Mouse (Mus musculus) embryonic facial prominence, embryonic 12.5 days (tissue): Measurements from ENCODE around the gene Ankrd23. TPM values are rescaled to one million over a fixed set of nuclear protein-coding genes. Genes with fewer than 3 reads are reported as not detected.
A peak's percentile ranks its signal among the peaks of the same experiment; 100 is the strongest.

Source experiments
- ATAC-seq: fragments of 200-750 bp; cut with Nextera tagmentation; 2 replicates; pipeline ENCODE4 v1.8.0; 2017; ENCODE audit not compliant: insufficient number of reproducible peaks, insufficient read depth, low FRiP score, low TSS enrichment
- H3K27ac ChIP-seq: fragments of 300-500 bp; sonication (generic); 2 replicates; pipeline ENCODE4 v1.5.1; 2016; ENCODE audit warnings: mild to moderate bottlenecking
- H3K27me3 ChIP-seq: fragments of 300-500 bp; sonication (generic); 2 replicates; pipeline ENCODE4 v1.6.1; 2016; ENCODE audit warnings: mild to moderate bottlenecking, moderate library complexity
- H3K36me3 ChIP-seq: fragments of 300-500 bp; sonication (generic); 2 replicates; pipeline ENCODE4 v1.6.1; 2016; ENCODE audit warnings: mild to moderate bottlenecking
- H3K4me1 ChIP-seq: fragments of 300-500 bp; sonication (generic); 2 replicates; pipeline ENCODE4 v1.6.1; 2016
- H3K4me2 ChIP-seq: fragments of 300-500 bp; sonication (generic); replicated peaks from 2 replicates; pipeline ENCODE4 v1.6.1; 2016; ENCODE audit warnings: mild to moderate bottlenecking, moderate library complexity
- H3K4me3 ChIP-seq: fragments of 300-500 bp; sonication (generic); 2 replicates; pipeline ENCODE4 v1.5.1; 2016; ENCODE audit warnings: mild to moderate bottlenecking
- H3K9ac ChIP-seq: fragments of 300-500 bp; sonication (generic); 2 replicates; pipeline ENCODE4 v1.6.1; 2016; ENCODE audit warnings: mild to moderate bottlenecking, moderate library complexity
- H3K9me3 ChIP-seq: fragments of 300-500 bp; sonication (generic); 2 replicates; pipeline ENCODE4 v1.6.1; 2016; ENCODE audit warnings: mild to moderate bottlenecking, moderate library complexity
- WGBS: fragments of 180-500 bp; shearing (Covaris S2); methylation state at CpG from one replicate; pipeline ENCODE4 v1.1.7; 2016; 5-methylcytosine and 5-hydroxymethylcytosine counted together
- polyA plus RNA-seq: library from polyadenylated mRNA; unstranded; fragments of >200 nt; fragmentation: Nextera tagmentation; extraction: Ambion mirVana; gene quantifications from 2 replicates; pipeline ENCODE4 v1.2.1, GENCODE M21; 2016

Ankrd23 gene
- polyA plus RNA-seq, 1 experiment from 2014 or later, result 19.2 TPM

DNA sequence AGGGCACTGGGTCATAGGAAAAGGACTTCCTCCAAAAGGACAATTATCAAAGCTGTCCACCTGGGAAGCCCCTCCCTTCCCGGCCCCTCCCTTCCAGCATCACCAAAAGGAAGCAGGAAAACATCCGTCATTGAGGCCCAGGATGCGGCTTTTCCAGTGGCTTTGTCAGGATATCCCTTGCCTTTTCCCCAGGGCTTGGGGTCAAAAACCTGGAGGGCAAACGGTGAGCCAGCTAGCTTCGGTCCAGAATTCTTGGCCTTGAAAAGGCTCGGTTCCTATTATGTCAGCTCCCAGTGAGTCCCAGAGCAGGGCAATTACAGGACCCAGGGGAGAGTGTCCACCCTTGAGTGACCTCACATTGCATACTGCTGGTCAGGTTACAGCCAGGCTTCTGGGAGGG lies 24.2 kb upstream of the Ankrd23 start:
- H3K36me3 ChIP-seq, result no peaks in the 10 kb centered on the region
- no peak for ATAC-seq
- H3K27ac ChIP-seq, result no peak overlapping the region
- peaks cover 23% of the 10 kb centered on the region for H3K4me1 ChIP-seq
- no peaks in the 10 kb centered on the region for H3K9me3 ChIP-seq
- H3K4me2 ChIP-seq, result no peak overlapping the region
- no peaks in the 10 kb centered on the region for H3K27me3 ChIP-seq
- 44% methylated on average over 6 of the region's 6 CpGs for WGBS
- H3K9ac ChIP-seq, result no peak overlapping the region
- H3K4me3 ChIP-seq, result no peak overlapping the region

- Histone ChIP-seq H3K4me1 (peaks cover 33% of the 10 kb centered on the region), H3K9me3 (no peaks in the 10 kb centered on the region), H3K36me3 (peaks cover 4% of the 10 kb centered on the region), H3K4me3 (no peak overlapping the region), H3K27me3 (no peaks in the 10 kb centered on the region), H3K4me2 (no peak overlapping the region), H3K27ac (no peak overlapping the region), H3K9ac (no peak overlapping the region)
- 54% methylated on average over 5 of the region's 5 CpGs for WGBS
- ATAC-seq, result no peak
Measured at GRCm38 (mm10) chr1:36559888-36560287, 23.2 kb upstream of the Ankrd23 start.

GRCm38 (mm10) chr1:36559256-36559655 lies 22.6 kb upstream of the Ankrd23 start:
- Histone ChIP-seq H3K27ac (peak overlapping the region; percentile 99; the same call in 1 of the 2 replicates), H3K4me2 (peak overlapping the region; percentile 81)

GRCm38 (mm10) chr1:36558031-36558993 lies 21.6 kb upstream of the Ankrd23 start, which contains the start of gene Sema4c:
Gene Sema4c (minus strand): TSS chr1:36558349.
- ATAC-seq, result peak; percentile 50
- under 1% methylated on average over 69 of the region's 69 CpGs for WGBS
- H3K4me2 ChIP-seq, result peak within 1 kb of the TSS; percentile 81
- peaks cover 20% of the 10 kb centered on the region for H3K36me3 ChIP-seq
- peaks cover 43% of the 10 kb centered on the region for H3K4me1 ChIP-seq
- H3K27ac ChIP-seq, result peak within 1 kb of the TSS; percentile 99
- H3K9me3 ChIP-seq, result no peaks in the 10 kb centered on the region
- H3K27me3 ChIP-seq, result no peaks in the 10 kb centered on the region
- peak within 1 kb of the TSS; percentile 84 for H3K4me3 ChIP-seq
- H3K9ac ChIP-seq, result peak within 1 kb of the TSS; percentile 95

More at GRCm38 (mm10) chr1:36559256-36559655, 22.6 kb upstream of the Ankrd23 start:
- ATAC-seq, result no peak
- peaks cover 39% of the 10 kb centered on the region for H3K4me1 ChIP-seq
- H3K4me3 ChIP-seq, result peak overlapping the region; percentile 84; the same call in 1 of the 2 replicates
- no peaks in the 10 kb centered on the region for H3K27me3 ChIP-seq
- H3K9ac ChIP-seq, result no peak overlapping the region
- WGBS, result 11% methylated on average over 4 of the region's 4 CpGs
- H3K9me3 ChIP-seq, result no peaks in the 10 kb centered on the region
- peaks cover 11% of the 10 kb centered on the region for H3K36me3 ChIP-seq

DNA sequence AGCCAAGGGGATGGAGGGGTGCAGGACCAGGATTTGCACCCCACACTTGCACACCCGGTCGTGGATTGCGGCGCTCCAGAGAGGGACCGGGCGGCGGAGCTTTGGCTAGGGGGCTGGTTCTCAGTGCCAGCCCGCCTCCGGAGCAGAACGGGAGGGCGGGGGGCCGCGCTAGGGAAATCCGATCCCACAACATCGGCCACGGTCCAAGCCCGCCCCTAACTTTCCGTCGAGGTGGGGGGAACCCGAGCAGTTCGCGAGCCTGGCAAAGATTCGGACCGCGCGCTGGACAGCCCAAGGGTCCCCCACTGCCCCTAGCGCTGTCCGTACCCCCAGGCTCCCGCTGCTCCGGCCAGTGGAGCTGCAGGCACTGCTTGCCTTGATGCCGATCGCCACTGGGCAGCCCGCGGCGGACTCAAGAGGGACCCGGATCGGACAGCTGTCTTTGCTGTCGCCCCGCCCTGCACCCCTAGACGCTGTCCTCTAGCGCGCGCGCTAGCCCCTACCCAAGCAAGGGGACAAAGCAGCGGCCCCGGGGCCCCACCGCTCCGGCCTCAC lies 20.9 kb upstream of the Ankrd23 start:
- Histone ChIP-seq H3K9me3 (no peaks in the 10 kb centered on the region), H3K27me3 (no peaks in the 10 kb centered on the region), H3K4me3 (peak overlapping the region; percentile 84), H3K36me3 (peaks cover 28% of the 10 kb centered on the region), H3K4me1 (peaks cover 43% of the 10 kb centered on the region), H3K27ac (peak overlapping the region; percentile 99), H3K9ac (peak overlapping the region; percentile 95), H3K4me2 (peak overlapping the region; percentile 81)
- WGBS, result under 1% methylated on average over 48 of the region's 48 CpGs
- ATAC-seq, result peak; percentile 85

- H3K27ac ChIP-seq, result peak overlapping the region; percentile 99
- peak; percentile 69 for ATAC-seq
- H3K9me3 ChIP-seq, result no peaks in the 10 kb centered on the region
- peaks cover 35% of the 10 kb centered on the region for H3K36me3 ChIP-seq
- H3K4me2 ChIP-seq, result peak overlapping the region; percentile 81
- H3K4me1 ChIP-seq, result peaks cover 36% of the 10 kb centered on the region
- H3K27me3 ChIP-seq, result no peaks in the 10 kb centered on the region
- WGBS, result under 1% methylated on average over 52 of the region's 52 CpGs
- H3K9ac ChIP-seq, result peak overlapping the region; percentile 95
- H3K4me3 ChIP-seq, result peak overlapping the region; percentile 84
Measured at GRCm38 (mm10) chr1:36556553-36557456, 20.1 kb upstream of the Ankrd23 start.

- H3K9ac ChIP-seq, result peak overlapping the region; percentile 95
- H3K36me3 ChIP-seq, result peaks cover 44% of the 10 kb centered on the region
- peak overlapping the region; percentile 99 for H3K27ac ChIP-seq
- H3K4me2 ChIP-seq, result peak overlapping the region; percentile 81
- H3K27me3 ChIP-seq, result no peaks in the 10 kb centered on the region
- peak overlapping the region; percentile 84 for H3K4me3 ChIP-seq
- no peak for ATAC-seq
- no peaks in the 10 kb centered on the region for H3K9me3 ChIP-seq
- WGBS, result under 1% methylated on average over 8 of the region's 8 CpGs
- peaks cover 36% of the 10 kb centered on the region for H3K4me1 ChIP-seq
Measured at GRCm38 (mm10) chr1:36555798-36556395, 19.2 kb upstream of the Ankrd23 start.

DNA sequence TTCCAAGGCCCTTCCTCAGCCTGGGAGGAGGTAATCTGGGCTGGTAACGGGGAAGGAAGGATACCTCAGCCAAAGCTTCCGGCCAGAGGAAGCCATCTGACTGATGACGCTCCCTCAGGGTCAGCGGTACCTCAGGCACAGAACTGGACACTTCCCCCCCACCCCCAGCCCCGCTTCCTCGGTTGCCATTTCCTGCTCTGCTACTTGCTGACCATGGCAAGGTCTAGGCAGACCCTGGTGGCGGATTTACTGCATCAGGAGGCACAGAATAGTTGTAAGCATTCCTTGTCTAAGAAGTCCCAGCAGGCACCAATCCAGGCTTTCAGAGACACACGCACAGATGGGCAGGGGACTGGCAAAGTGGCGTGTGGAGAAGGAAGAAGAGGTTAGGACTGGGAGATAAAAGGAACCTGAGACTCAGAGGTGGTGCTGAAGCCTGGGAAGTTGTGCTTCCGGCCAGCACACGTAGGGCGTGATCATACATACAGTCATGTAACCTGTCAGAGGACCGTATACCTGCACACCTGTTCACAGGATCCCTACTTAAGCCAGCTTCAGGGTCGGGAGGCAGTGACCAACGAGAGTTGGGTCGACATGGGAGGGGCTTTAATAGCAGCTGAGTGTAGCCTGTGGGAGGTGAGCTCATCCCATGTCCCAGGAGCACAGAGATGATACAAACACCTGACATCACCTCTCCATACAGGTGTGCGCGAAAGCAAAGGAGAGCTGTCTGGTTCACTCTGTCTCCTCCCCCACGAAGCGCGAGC lies 18.1 kb upstream of the Ankrd23 start:
- H3K36me3 ChIP-seq, result peaks cover 55% of the 10 kb centered on the region

GRCm38 (mm10) chr1:36552506-36552905 lies 15.8 kb upstream of the Ankrd23 start:
- Histone ChIP-seq H3K27ac (no peak overlapping the region), H3K4me1 (peaks cover 46% of the 10 kb centered on the region), H3K36me3 (peaks cover 68% of the 10 kb centered on the region), H3K9ac (no peak overlapping the region), H3K4me3 (no peak overlapping the region), H3K27me3 (no peaks in the 10 kb centered on the region), H3K4me2 (no peak overlapping the region), H3K9me3 (no peaks in the 10 kb centered on the region)
- 90% methylated on average over 16 of the region's 16 CpGs for WGBS
- ATAC-seq, result no peak

More for the DNA sequence above, 18.1 kb upstream of the Ankrd23 start:
- WGBS, result 64% methylated on average over 21 of the region's 21 CpGs
- Histone ChIP-seq H3K9ac (peak overlapping the region; percentile 95), H3K27ac (peak overlapping the region; percentile 99), H3K4me3 (peak overlapping the region; percentile 84), H3K4me1 (peaks cover 37% of the 10 kb centered on the region), H3K27me3 (no peaks in the 10 kb centered on the region), H3K4me2 (peak overlapping the region; percentile 81), H3K9me3 (no peaks in the 10 kb centered on the region)
- ATAC-seq, result no peak

DNA sequence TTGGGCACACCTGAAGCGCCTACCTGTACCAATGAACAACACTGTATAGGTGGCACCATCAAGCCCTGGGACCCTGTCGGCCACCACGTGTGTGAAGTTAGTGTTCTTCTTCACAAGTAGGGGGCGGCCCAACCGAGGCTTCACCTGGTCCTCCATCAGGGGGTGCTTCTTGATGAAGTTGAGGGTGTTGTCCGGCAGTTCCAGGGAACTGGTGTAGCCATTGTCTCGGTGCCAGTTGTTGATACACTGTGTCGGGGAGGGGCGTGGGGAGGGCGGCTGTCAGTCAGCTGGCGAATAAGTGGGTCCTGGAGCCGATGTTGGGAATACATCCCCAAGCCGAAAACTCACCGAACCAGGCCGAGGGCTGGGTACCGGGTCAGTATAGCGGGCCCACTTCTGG lies 15.2 kb upstream of the Ankrd23 start:
- WGBS, result 85% methylated on average over 17 of the region's 17 CpGs
- Histone ChIP-seq H3K27ac (no peak overlapping the region), H3K9me3 (no peaks in the 10 kb centered on the region), H3K36me3 (peaks cover 68% of the 10 kb centered on the region), H3K4me2 (no peak overlapping the region), H3K27me3 (no peaks in the 10 kb centered on the region), H3K9ac (no peak overlapping the region), H3K4me3 (no peak overlapping the region), H3K4me1 (peaks cover 48% of the 10 kb centered on the region)
- no peak for ATAC-seq
